Mouse (Mus musculus): Measurements from ENCODE around the gene Ces1h. TPM values are rescaled to one million over a fixed set of nuclear protein-coding genes. Genes with fewer than 3 reads are reported as not detected.

Gene Ces1h
- total RNA-seq, 2 experiments from 2014 or later: not detected

DNA sequence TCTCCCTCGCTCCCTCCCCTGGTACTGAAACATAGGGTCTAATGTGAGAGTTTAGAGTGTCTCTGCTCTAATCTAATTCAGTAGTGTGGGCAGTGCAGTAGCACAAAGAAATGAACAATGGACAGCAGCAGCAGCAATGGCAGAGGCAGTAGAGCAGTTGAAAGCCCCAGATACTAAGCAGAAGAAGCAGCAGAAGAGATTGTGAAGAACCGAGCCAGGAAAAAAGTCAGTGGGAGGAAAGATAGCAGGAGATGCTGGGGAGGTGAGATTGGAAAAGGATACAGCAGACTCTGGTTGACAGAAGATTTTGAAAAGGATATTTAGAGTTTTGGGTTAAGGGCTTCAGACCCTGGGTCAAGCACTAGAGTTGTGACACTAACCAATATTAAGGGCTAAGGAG, 64.0 kb downstream of the Ces1h start:
- Histone ChIP-seq H3K27ac (no peak overlapping the region), H3K4me3 (no peak overlapping the region)
- TF ChIP-seq CTCF (conservative IDR thresholded peaks at IDR 0.05): no peak
- no peak for DNase-seq (ENCODE audit: low spot score in 2 of 2)

Other genes with a start within 250 kb of the Ces1h start
- not detected for gene Ces1c, start 248.4 kb downstream of the Ces1h start, total RNA-seq (2021)
- gene Ces1d, start 181.9 kb downstream of the Ces1h start, total RNA-seq (2021): under 1 TPM; 0.49 to 0.76 TPM
- not detected for gene Ces1e, start 150.1 kb downstream of the Ces1h start, total RNA-seq (2021)
- not detected for gene Ces1f, start 100.0 kb downstream of the Ces1h start, total RNA-seq (2021)
- gene Ces1g, start 42.4 kb downstream of the Ces1h start, total RNA-seq (2021): not detected
- under 1 TPM; 0.34 to 0.97 TPM for gene Ces5a, start 156.1 kb upstream of the Ces1h start, total RNA-seq (2021)